Comparison of ENCODE assay signal across 10 mouse cellular contexts in genomic region chr4:153547111-153547510, GRCm38 (mm10).
"Had no signal": no experiment of that assay in that cellular context is flagged by ENCODE, and none has a peak within 500 bp of the region (broad histone marks: within the 10 kb centered on the region; RNA-seq: fewer than 3 reads in every experiment).

No protein-coding gene starts in this region.

- H3K27me3 ChIP-seq: liver, embryonic 12.5 days had no signal

- H3K36me3 ChIP-seq: limb, embryonic 15.5 days; liver, embryonic 12.5 days; midbrain, embryonic 12.5 days had no signal

- H3K4me3 ChIP-seq: limb, embryonic 15.5 days; liver, embryonic 12.5 days; midbrain, embryonic 12.5 days had no signal

- H3K27ac ChIP-seq: limb, embryonic 15.5 days; liver, embryonic 12.5 days; midbrain, embryonic 12.5 days; stomach, postnatal 0 days had no signal

- H3K4me1 ChIP-seq: liver, embryonic 12.5 days had no signal

- H3K9ac ChIP-seq: limb, embryonic 15.5 days; liver, embryonic 12.5 days; lung, embryonic 14.5 days; midbrain, embryonic 12.5 days had no signal

- H3K4me2 ChIP-seq: limb, embryonic 15.5 days; liver, embryonic 12.5 days; lung, embryonic 14.5 days; midbrain, embryonic 12.5 days had no signal

- H3K9me3 ChIP-seq: limb, embryonic 15.5 days; liver, embryonic 12.5 days; midbrain, embryonic 12.5 days had no signal

- ATAC-seq: liver, embryonic 12.5 days had no signal

- DNase-seq: kidney, adult 8-10 months; kidney, postnatal 25 days; lung, embryonic 14.5 days; lung, postnatal 10 days; lung, postnatal 4 days; retina, postnatal 1 day had no signal
